ENCODE assay signal across 18 mouse cellular contexts in the genomic region with DNA sequence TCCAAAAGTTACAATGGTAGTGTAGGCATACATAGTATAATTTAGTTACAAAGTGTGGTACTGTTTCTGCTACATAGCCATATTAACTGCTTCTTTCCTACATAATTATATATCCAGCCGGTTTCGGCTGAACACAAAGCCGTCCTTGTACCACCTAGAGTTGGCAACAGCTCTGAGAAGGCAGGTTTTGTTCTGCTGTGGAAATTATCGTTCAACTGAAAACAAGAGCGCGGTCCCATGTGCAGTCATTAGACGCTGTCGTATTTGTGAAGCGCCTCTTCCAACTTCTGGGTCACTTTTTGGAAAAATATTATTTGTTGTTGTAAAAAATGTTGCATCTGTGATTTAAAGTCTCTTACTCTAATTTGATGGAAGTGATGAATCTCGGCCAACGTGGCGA. TPM values are rescaled to one million over a fixed set of nuclear protein-coding genes. Genes with fewer than 3 reads are reported as not detected.
DNase-seq lines count a peak whose midpoint lies in the region; ATAC-seq lines count a peak whose summit lies in the region.
"Had no signal": no experiment of that assay in that cellular context is flagged by ENCODE, and none has a peak within 500 bp of the region (broad histone marks: within the 10 kb centered on the region; RNA-seq: fewer than 3 reads in every experiment).

No protein-coding gene starts in this region.

- H3K4me3 ChIP-seq in forebrain, embryonic 16.5 days (replicated peaks; ENCODE audit: low read length) = no peak overlapping the region
- H3K4me3 ChIP-seq in forebrain, embryonic 12.5 days (replicated peaks) = no peak overlapping the region
- H3K4me3 ChIP-seq in limb, embryonic 12.5 days (replicated peaks) = no peak overlapping the region
- H3K4me3 ChIP-seq in limb, embryonic 10.5 days = no peak overlapping the region
- no peak overlapping the region for H3K4me3 ChIP-seq in embryonic facial prominence, embryonic 14.5 days (ENCODE audit: low read depth, low read length)
- H3K4me3 ChIP-seq: heart, embryonic 13.5 days; intestine, embryonic 15.5 days had no signal

- DNase-seq in limb, embryonic 10.5 days (ENCODE audit: low spot score) = no peak
- no peak for DNase-seq in embryonic facial prominence, embryonic 14.5 days (ENCODE audit: low spot score)
- DNase-seq in gastrocnemius, postnatal 10 days = no peak
- DNase-seq in layer of hippocampus, adult 18-20 months (ENCODE audit: low spot score in 2 of 2) = no peak
- DNase-seq: adrenal gland, postnatal 14 days; cerebellum, adult 18-20 months; cerebellum, adult 9-11 months; cerebellum, postnatal 36 days; gastrocnemius, postnatal 14 days; heart, postnatal 4 days; kidney, adult 18-20 months had no signal

- H3K4me1 ChIP-seq in forebrain, embryonic 16.5 days (replicated peaks; ENCODE audit: control insufficient read depth, insufficient read depth, low read length) = peaks cover 26% of the 10 kb centered on the region
- peaks cover 15% of the 10 kb centered on the region for H3K4me1 ChIP-seq in forebrain, embryonic 12.5 days
- H3K4me1 ChIP-seq in limb, embryonic 12.5 days (replicated peaks) = peaks cover 39% of the 10 kb centered on the region
- H3K4me1 ChIP-seq in limb, embryonic 10.5 days = peaks cover 32% of the 10 kb centered on the region
- H3K4me1 ChIP-seq in embryonic facial prominence, embryonic 14.5 days (ENCODE audit: control insufficient read depth, insufficient read depth, low read length) = peaks cover 25% of the 10 kb centered on the region

- WGBS in forebrain, embryonic 16.5 days = 42% methylated on average over 12 of the region's 12 CpGs
- WGBS in forebrain, embryonic 12.5 days = 80% methylated on average over 12 of the region's 12 CpGs
- 87% methylated on average over 12 of the region's 12 CpGs for WGBS in limb, embryonic 12.5 days
- 97% methylated on average over 12 of the region's 12 CpGs for WGBS in limb, embryonic 10.5 days
- WGBS in embryonic facial prominence, embryonic 14.5 days = 81% methylated on average over 12 of the region's 12 CpGs

- no peaks in the 10 kb centered on the region for H3K9me3 ChIP-seq in forebrain, embryonic 16.5 days (ENCODE audit: control insufficient read depth, low read length)
- H3K9me3 ChIP-seq in forebrain, embryonic 12.5 days = no peaks in the 10 kb centered on the region
- H3K9me3 ChIP-seq in limb, embryonic 12.5 days = no peaks in the 10 kb centered on the region
- no peaks in the 10 kb centered on the region for H3K9me3 ChIP-seq in limb, embryonic 10.5 days (replicated peaks)
- no peaks in the 10 kb centered on the region for H3K9me3 ChIP-seq in embryonic facial prominence, embryonic 14.5 days (ENCODE audit: control insufficient read depth, low read length)
- H3K9me3 ChIP-seq: G1E; heart, embryonic 13.5 days; intestine, embryonic 15.5 days had no signal

- no peak overlapping the region for H3K9ac ChIP-seq in forebrain, embryonic 16.5 days (replicated peaks; ENCODE audit: low read depth, low read length)
- no peak overlapping the region for H3K9ac ChIP-seq in forebrain, embryonic 12.5 days
- no peak overlapping the region for H3K9ac ChIP-seq in limb, embryonic 12.5 days (replicated peaks)
- no peak overlapping the region for H3K9ac ChIP-seq in embryonic facial prominence, embryonic 14.5 days (ENCODE audit: low read depth, low read length)
- H3K9ac ChIP-seq: hindbrain, embryonic 14.5 days; intestine, embryonic 15.5 days had no signal

- 0 out of 2 replicates have a peak, but pooled peaks have one; percentile 34 for ATAC-seq in forebrain, embryonic 16.5 days
- no peak for ATAC-seq in forebrain, embryonic 12.5 days (ENCODE audit: low FRiP score)
- no peak for ATAC-seq in limb, embryonic 12.5 days (ENCODE audit: insufficient number of reproducible peaks, insufficient read depth, low FRiP score, low TSS enrichment, low read depth)
- ATAC-seq in embryonic facial prominence, embryonic 14.5 days (ENCODE audit: low read depth) = no peak
- ATAC-seq: intestine, embryonic 15.5 days had no signal

- no peaks in the 10 kb centered on the region for H3K27me3 ChIP-seq in forebrain, embryonic 16.5 days (replicated peaks; ENCODE audit: control insufficient read depth, insufficient read depth, low read length)
- H3K27me3 ChIP-seq in forebrain, embryonic 12.5 days = no peaks in the 10 kb centered on the region
- no peaks in the 10 kb centered on the region for H3K27me3 ChIP-seq in limb, embryonic 12.5 days
- no peaks in the 10 kb centered on the region for H3K27me3 ChIP-seq in limb, embryonic 10.5 days (ENCODE audit: low read depth, poor library complexity, severe bottlenecking)
- no peaks in the 10 kb centered on the region for H3K27me3 ChIP-seq in embryonic facial prominence, embryonic 14.5 days (replicated peaks; ENCODE audit: control insufficient read depth, insufficient read depth, low read length)
- H3K27me3 ChIP-seq: heart, embryonic 13.5 days; intestine, embryonic 15.5 days had no signal

- no peak overlapping the region for H3K4me2 ChIP-seq in forebrain, embryonic 16.5 days (ENCODE audit: low read length)
- no peak overlapping the region for H3K4me2 ChIP-seq in forebrain, embryonic 12.5 days
- H3K4me2 ChIP-seq in limb, embryonic 12.5 days = no peak overlapping the region
- H3K4me2 ChIP-seq in embryonic facial prominence, embryonic 14.5 days (ENCODE audit: low read depth, low read length) = no peak overlapping the region
- H3K4me2 ChIP-seq: heart, embryonic 13.5 days; hindbrain, embryonic 14.5 days; intestine, embryonic 15.5 days had no signal

- H3K27ac ChIP-seq in forebrain, embryonic 16.5 days (ENCODE audit: low read length) = no peak overlapping the region
- no peak overlapping the region for H3K27ac ChIP-seq in forebrain, embryonic 12.5 days
- peak overlapping the region; percentile 57 for H3K27ac ChIP-seq in limb, embryonic 12.5 days
- no peak overlapping the region for H3K27ac ChIP-seq in limb, embryonic 10.5 days
- peak overlapping the region; percentile 40; the same call in 1 of the 2 replicates for H3K27ac ChIP-seq in embryonic facial prominence, embryonic 14.5 days (replicated peaks; ENCODE audit: low read depth, low read length)
- H3K27ac ChIP-seq: heart, embryonic 13.5 days; hindbrain, embryonic 14.5 days; intestine, embryonic 15.5 days had no signal

- H3K36me3 ChIP-seq in forebrain, embryonic 16.5 days (ENCODE audit: control insufficient read depth, insufficient read depth) = no peaks in the 10 kb centered on the region
- peaks cover 20% of the 10 kb centered on the region for H3K36me3 ChIP-seq in forebrain, embryonic 12.5 days (replicated peaks)
- peaks cover 45% of the 10 kb centered on the region for H3K36me3 ChIP-seq in limb, embryonic 12.5 days
- H3K36me3 ChIP-seq in limb, embryonic 10.5 days = peaks cover 56% of the 10 kb centered on the region
- H3K36me3 ChIP-seq in embryonic facial prominence, embryonic 14.5 days (ENCODE audit: control insufficient read depth, insufficient read depth, low read length) = peaks cover 48% of the 10 kb centered on the region
- H3K36me3 ChIP-seq: G1E had no signal

RNA-seq across cellular contexts. Expression of gene Snx18, which starts 24.0 kb away (rescaled TPM):
- polyA plus RNA-seq in forebrain, embryonic 16.5 days (2015; fragmentation: Nextera tagmentation; extraction: Ambion mirVana) = 8.4 and 10.9 TPM in 2 replicates
- polyA plus RNA-seq in forebrain, embryonic 12.5 days (2016; fragmentation: Nextera tagmentation; extraction: Ambion mirVana) = 15.3 and 18.2 TPM in 2 replicates
- polyA plus RNA-seq in limb, embryonic 12.5 days (2016; fragmentation: Nextera tagmentation; extraction: Ambion mirVana) = 40.6 and 41.5 TPM in 2 replicates
- 21.6 and 22.5 TPM in 2 replicates for polyA plus RNA-seq in limb, embryonic 10.5 days (2016; fragmentation: Nextera tagmentation; extraction: Ambion mirVana)
- 31.5 and 33.8 TPM in 2 replicates for polyA plus RNA-seq in embryonic facial prominence, embryonic 14.5 days (2014; fragmentation: Nextera tagmentation; extraction: Ambion mirVana)
- total RNA-seq in gastrocnemius, postnatal 10 days (2021) = 10 to 100 TPM; 20.1 to 25.7 TPM
- total RNA-seq in layer of hippocampus, adult 18-20 months (2021) = 10 to 100 TPM; 22.7 to 23.5 TPM
- polyA plus RNA-seq: G1E had no signal

Comparison
In these comparisons a context has a peak if more than half of its experiments do, and no peak if none do; other contexts are left out.
1. H3K27ac ChIP-seq: peak in limb, embryonic 12.5 days (single experiment) and embryonic facial prominence, embryonic 14.5 days (single experiment); none in forebrain, embryonic 16.5 days (single experiment), forebrain, embryonic 12.5 days (single experiment) and limb, embryonic 10.5 days (single experiment).